Comparison of ENCODE assay signal across 8 mouse cellular contexts in the genomic region with DNA sequence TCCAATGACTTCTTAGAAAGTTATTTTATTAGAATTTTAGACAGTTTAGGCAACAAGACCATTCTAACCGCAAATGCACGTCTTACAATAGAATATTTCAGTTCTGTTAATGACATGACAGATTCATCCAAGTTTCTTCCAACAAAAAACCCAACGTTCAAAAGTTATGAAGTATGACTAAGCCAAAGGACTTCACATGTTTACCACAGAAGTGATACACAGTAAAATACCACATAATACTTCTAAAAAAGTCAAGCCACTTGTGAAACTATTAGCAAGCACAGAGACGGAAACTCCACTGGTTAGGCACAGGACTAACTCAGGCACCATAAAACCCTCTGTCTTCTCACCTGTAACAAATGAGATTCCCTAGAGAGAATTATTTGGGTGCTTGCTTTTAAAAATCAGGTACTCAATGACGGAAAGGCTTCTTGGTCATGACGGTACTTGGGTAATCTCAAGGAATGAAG. TPM values are rescaled to one million over a fixed set of nuclear protein-coding genes. Genes with fewer than 3 reads are reported as not detected.
DNase-seq lines count a peak whose midpoint lies in the region; ATAC-seq and TF ChIP-seq lines count a peak whose summit lies in the region.

No protein-coding gene starts in this region.

- peak overlapping the region; percentile 91; the same call in 1 of the 2 replicates for H3K9ac ChIP-seq in ES-E14 (ENCODE audit: insufficient read depth, low read depth, low read length, poor library complexity, severe bottlenecking)
- H3K9ac ChIP-seq in hindbrain, embryonic 11.5 days (ENCODE audit: low read depth, low read length): peak overlapping the region; percentile 90

- WGBS in heart, embryonic 10.5 days: 63% methylated on average over 6 of the region's 6 CpGs
- WGBS in hindbrain, embryonic 11.5 days: 67% methylated on average over 6 of the region's 6 CpGs
- WGBS in midbrain, embryonic 10.5 days: 70% methylated on average over 6 of the region's 6 CpGs

- intact Hi-C loops in heart, postnatal 14 days (cut with DNase I): loop anchor here (2.0 kb wide), 1 partner anchor 37 kb away; no protein-coding TSS in a partner anchor
- intact Hi-C loops in left cerebral cortex, postnatal 4 days (cut with DNase I): no loop called here

- DNase-seq in heart, embryonic 10.5 days (ENCODE audit: low spot score): no peak
- no peak for DNase-seq in heart, postnatal 14 days
- no peak for DNase-seq in ES-E14 (ENCODE audit: low read depth, low spot score)
- DNase-seq in hindbrain, embryonic 11.5 days (ENCODE audit: low spot score): no peak
- no peak for DNase-seq in midbrain, embryonic 10.5 days (ENCODE audit: low spot score)
- DNase-seq in left cerebral cortex, postnatal 4 days: no peak
- no peak for DNase-seq in kidney, adult 18-20 months
- no peak for DNase-seq in urinary bladder, postnatal 4 days (ENCODE audit: low spot score in 2 of 2)

- peak overlapping the region; percentile 80 for H3K4me2 ChIP-seq in hindbrain, embryonic 11.5 days (replicated peaks; ENCODE audit: low read depth, low read length)

- ATAC-seq in hindbrain, embryonic 11.5 days (ENCODE audit: low FRiP score): no peak

- in situ Hi-C loops in ES-E14 (cut with MboI; ENCODE audit: low sequenced_read_pairs in 2 of 2, unreplicated experiment in 2 of 2): no loop called here

- H3K27ac ChIP-seq in heart, embryonic 10.5 days: peak overlapping the region; percentile 96
- H3K27ac ChIP-seq in ES-E14 (ENCODE audit: insufficient read depth, low read depth, low read length, poor library complexity, severe bottlenecking): no peak overlapping the region
- no peak overlapping the region for H3K27ac ChIP-seq in hindbrain, embryonic 11.5 days (ENCODE audit: low read depth, low read length)
- peak overlapping the region; percentile 91 for H3K27ac ChIP-seq in midbrain, embryonic 10.5 days (replicated peaks)

- H3K27me3 ChIP-seq in heart, embryonic 10.5 days (ENCODE audit: insufficient read depth, poor library complexity, severe bottlenecking): no peaks in the 10 kb centered on the region
- no peaks in the 10 kb centered on the region for H3K27me3 ChIP-seq in hindbrain, embryonic 11.5 days (ENCODE audit: control insufficient read depth, insufficient read depth, low read length)
- H3K27me3 ChIP-seq in midbrain, embryonic 10.5 days (ENCODE audit: low read depth, poor library complexity, severe bottlenecking): no peaks in the 10 kb centered on the region

- H3K36me3 ChIP-seq in heart, embryonic 10.5 days: peaks cover 44% of the 10 kb centered on the region
- peaks cover 24% of the 10 kb centered on the region for H3K36me3 ChIP-seq in ES-E14 (ENCODE audit: control insufficient read depth, insufficient read depth, low read length, poor library complexity, severe bottlenecking)
- H3K36me3 ChIP-seq in hindbrain, embryonic 11.5 days (ENCODE audit: control insufficient read depth, insufficient read depth, low read length): peaks cover 3% of the 10 kb centered on the region; the same call in 1 of the 2 replicates
- peaks cover 53% of the 10 kb centered on the region for H3K36me3 ChIP-seq in midbrain, embryonic 10.5 days

- peak overlapping the region; percentile 96 for H3K4me3 ChIP-seq in heart, embryonic 10.5 days
- H3K4me3 ChIP-seq in ES-E14 (ENCODE audit: insufficient read depth in 1 of 2, low read depth in 1 of 2, low read length in 2 of 2, poor library complexity in 1 of 2, severe bottlenecking in 1 of 2): peak overlapping the region; percentile 65 to 88
- H3K4me3 ChIP-seq in hindbrain, embryonic 11.5 days (ENCODE audit: low read depth, low read length): peak overlapping the region; percentile 81; the same call in 1 of the 2 replicates
- H3K4me3 ChIP-seq in midbrain, embryonic 10.5 days: peak overlapping the region; percentile 85

- H3K9me3 ChIP-seq in heart, embryonic 10.5 days: no peaks in the 10 kb centered on the region
- H3K9me3 ChIP-seq in ES-E14 (ENCODE audit: control insufficient read depth, insufficient read depth, low read depth, low read length): no peaks in the 10 kb centered on the region
- H3K9me3 ChIP-seq in hindbrain, embryonic 11.5 days (ENCODE audit: control insufficient read depth, low read length): no peaks in the 10 kb centered on the region
- no peaks in the 10 kb centered on the region for H3K9me3 ChIP-seq in midbrain, embryonic 10.5 days (replicated peaks)

- peaks cover 8% of the 10 kb centered on the region; the same call in 1 of the 2 replicates for H3K4me1 ChIP-seq in heart, embryonic 10.5 days
- peaks cover 5 to 8% of the 10 kb centered on the region in 2 experiments; a peak in 1 of 4 replicates for H3K4me1 ChIP-seq in ES-E14 (ENCODE audit: control insufficient read depth in 2 of 2, insufficient read depth in 2 of 2, low read length in 2 of 2, poor library complexity in 1 of 2)
- H3K4me1 ChIP-seq in hindbrain, embryonic 11.5 days (replicated peaks; ENCODE audit: control insufficient read depth, insufficient read depth, low read length): 0 out of 2 replicates have a peak, but pooled peaks cover 2% of the 10 kb centered on the region
- peaks cover 20% of the 10 kb centered on the region for H3K4me1 ChIP-seq in midbrain, embryonic 10.5 days

TF ChIP-seq in ES-E14, 5 proteins besides CTCF, POLR2A, EP300 and RAD21:
- TF ChIP-seq CHD2 (IDR thresholded peaks at IDR 0.05; ENCODE audit: low read depth, low read length) (no peak), HCFC1 (IDR thresholded peaks at IDR 0.05; ENCODE audit: borderline replicate concordance, insufficient read depth, low read length) (no peak), ZC3H11A (IDR thresholded peaks at IDR 0.05; ENCODE audit: borderline replicate concordance, low read depth, low read length) (no peak), ZNF384 (IDR thresholded peaks at IDR 0.05; ENCODE audit: low read depth, low read length) (no peak), MAFK (IDR thresholded peaks at IDR 0.05; ENCODE audit: insufficient read depth, low read depth, low read length) (no peak)

RNA-seq across cellular contexts. Expression of a gene that starts 0.8 kb away (rescaled TPM):
- polyA plus RNA-seq in heart, embryonic 10.5 days (2016; fragmentation: Nextera tagmentation; extraction: Ambion mirVana): 28.1 and 31.4 TPM in 2 replicates
- 10 to 100 TPM; 20.4 to 24.3 TPM for total RNA-seq in heart, postnatal 14 days (2021)
- total RNA-seq in ES-E14 (2012; rRNA removed): 19.7 and 25.7 TPM in 2 replicates
- 36.4 and 38.3 TPM in 2 replicates for polyA plus RNA-seq in hindbrain, embryonic 11.5 days (2014; fragmentation: Nextera tagmentation; extraction: Ambion mirVana)
- 32.6 and 32.9 TPM in 2 replicates for polyA plus RNA-seq in midbrain, embryonic 10.5 days (2016; fragmentation: Nextera tagmentation; extraction: Ambion mirVana)
- total RNA-seq in left cerebral cortex, postnatal 4 days (2021): 10 to 100 TPM; 36.4 to 37.2 TPM

RNA-seq across cellular contexts. Expression of a gene that starts 38.7 kb away (rescaled TPM):
- polyA plus RNA-seq in heart, embryonic 10.5 days (2016; fragmentation: Nextera tagmentation; extraction: Ambion mirVana): 44.8 and 48.8 TPM in 2 replicates
- 10 to 100 TPM; 24.5 to 25.7 TPM for total RNA-seq in heart, postnatal 14 days (2021)
- total RNA-seq in ES-E14 (2012; rRNA removed): 128 and 129 TPM in 2 replicates
- 49.5 and 51.5 TPM in 2 replicates for polyA plus RNA-seq in hindbrain, embryonic 11.5 days (2014; fragmentation: Nextera tagmentation; extraction: Ambion mirVana)
- 50.5 and 54.7 TPM in 2 replicates for polyA plus RNA-seq in midbrain, embryonic 10.5 days (2016; fragmentation: Nextera tagmentation; extraction: Ambion mirVana)
- total RNA-seq in left cerebral cortex, postnatal 4 days (2021): 10 to 100 TPM; 75.3 to 75.5 TPM

RNA-seq across cellular contexts. Expression of a gene that starts 54.0 kb away (rescaled TPM):
- 0.11 TPM in 1 of 2 replicates, not detected in the other for polyA plus RNA-seq in heart, embryonic 10.5 days (2016; fragmentation: Nextera tagmentation; extraction: Ambion mirVana)
- not detected for total RNA-seq in heart, postnatal 14 days (2021)
- 0.13 and 0.21 TPM in 2 replicates for total RNA-seq in ES-E14 (2012; rRNA removed)
- 0.22 and 0.31 TPM in 2 replicates for polyA plus RNA-seq in hindbrain, embryonic 11.5 days (2014; fragmentation: Nextera tagmentation; extraction: Ambion mirVana)
- 0.14 TPM in 1 of 2 replicates, not detected in the other for polyA plus RNA-seq in midbrain, embryonic 10.5 days (2016; fragmentation: Nextera tagmentation; extraction: Ambion mirVana)
- total RNA-seq in left cerebral cortex, postnatal 4 days (2021): under 1 TPM; 0.32 to 0.93 TPM

Comparison
In these comparisons a context has a peak if more than half of its experiments do, and no peak if none do; other contexts are left out.
1. H3K27ac ChIP-seq: peak in heart, embryonic 10.5 days (single experiment) and midbrain, embryonic 10.5 days (single experiment); none in ES-E14 (single experiment) and hindbrain, embryonic 11.5 days (single experiment).
2. Peak in every context shown above with its lines, with median percentiles within 50 percentile points of each other: H3K4me3 ChIP-seq.